Mouse (Mus musculus): Measurements from ENCODE around the gene Fpr1. TPM values are rescaled to one million over a fixed set of nuclear protein-coding genes. Genes with fewer than 3 reads are reported as not detected.
A peak's percentile ranks its signal among the peaks of the same experiment; 100 is the strongest.

Fpr1 gene
- polyA plus RNA-seq, 1 experiment from 2014 or later: 0.21 TPM

DNA sequence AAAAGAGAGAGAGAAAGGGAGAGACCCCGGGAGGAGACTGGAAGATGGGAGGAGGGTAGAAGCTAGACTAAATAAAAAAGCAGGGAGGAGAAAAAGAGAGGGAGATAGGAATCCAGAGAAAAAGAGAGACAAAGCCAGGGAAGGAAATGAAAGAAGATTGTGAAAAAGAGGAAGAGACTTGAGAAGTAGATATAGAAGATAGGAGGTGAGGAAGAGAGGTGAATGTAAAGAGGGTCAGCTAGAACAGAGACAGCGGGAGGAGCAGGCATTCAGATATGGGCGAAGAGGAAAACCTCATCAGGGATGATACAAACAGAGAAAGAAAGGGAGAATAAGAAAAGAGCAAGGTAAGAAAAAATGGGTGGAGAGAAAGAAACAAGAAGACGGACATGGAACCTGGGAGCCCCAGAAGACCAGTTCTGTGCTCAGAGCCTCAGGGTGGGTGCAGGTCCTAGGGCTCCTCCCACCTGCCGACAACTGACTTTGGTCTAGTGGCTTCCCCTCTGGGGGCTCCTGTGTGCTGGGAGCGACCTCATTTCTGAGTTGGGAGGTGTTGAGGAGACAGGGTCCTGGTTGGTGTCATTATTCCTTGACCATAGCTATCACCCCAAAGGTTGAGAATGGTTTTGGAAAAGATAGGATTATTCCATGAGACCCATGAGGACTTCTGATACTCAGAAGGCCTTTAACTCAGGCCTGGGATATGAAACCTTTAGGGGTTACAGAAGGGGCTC, 54.5 kb downstream of the Fpr1 start:
- ATAC-seq (replicated peaks; ENCODE audit: extremely low read depth, insufficient read depth, low FRiP score): no peak
- H3K4me1 ChIP-seq (ENCODE audit: control insufficient read depth, insufficient read depth, low read length): peaks cover 35% of the 10 kb centered on the region
- 6% methylated on average over 6 of the region's 6 CpGs for WGBS
- H3K9me3 ChIP-seq (replicated peaks; ENCODE audit: control insufficient read depth, low read length): no peaks in the 10 kb centered on the region
- H3K36me3 ChIP-seq (ENCODE audit: control insufficient read depth, insufficient read depth): peaks cover 10% of the 10 kb centered on the region
- peak overlapping the region; percentile 88 for H3K4me3 ChIP-seq (ENCODE audit: low read length)
- peak overlapping the region; percentile 82 for H3K4me2 ChIP-seq (ENCODE audit: low read depth, low read length)
- H3K9ac ChIP-seq (ENCODE audit: low read length): peak overlapping the region; percentile 95
- H3K27ac ChIP-seq (ENCODE audit: low read length): peak overlapping the region; percentile 99
- no peaks in the 10 kb centered on the region for H3K27me3 ChIP-seq (ENCODE audit: control insufficient read depth, insufficient read depth, low read length)

DNA sequence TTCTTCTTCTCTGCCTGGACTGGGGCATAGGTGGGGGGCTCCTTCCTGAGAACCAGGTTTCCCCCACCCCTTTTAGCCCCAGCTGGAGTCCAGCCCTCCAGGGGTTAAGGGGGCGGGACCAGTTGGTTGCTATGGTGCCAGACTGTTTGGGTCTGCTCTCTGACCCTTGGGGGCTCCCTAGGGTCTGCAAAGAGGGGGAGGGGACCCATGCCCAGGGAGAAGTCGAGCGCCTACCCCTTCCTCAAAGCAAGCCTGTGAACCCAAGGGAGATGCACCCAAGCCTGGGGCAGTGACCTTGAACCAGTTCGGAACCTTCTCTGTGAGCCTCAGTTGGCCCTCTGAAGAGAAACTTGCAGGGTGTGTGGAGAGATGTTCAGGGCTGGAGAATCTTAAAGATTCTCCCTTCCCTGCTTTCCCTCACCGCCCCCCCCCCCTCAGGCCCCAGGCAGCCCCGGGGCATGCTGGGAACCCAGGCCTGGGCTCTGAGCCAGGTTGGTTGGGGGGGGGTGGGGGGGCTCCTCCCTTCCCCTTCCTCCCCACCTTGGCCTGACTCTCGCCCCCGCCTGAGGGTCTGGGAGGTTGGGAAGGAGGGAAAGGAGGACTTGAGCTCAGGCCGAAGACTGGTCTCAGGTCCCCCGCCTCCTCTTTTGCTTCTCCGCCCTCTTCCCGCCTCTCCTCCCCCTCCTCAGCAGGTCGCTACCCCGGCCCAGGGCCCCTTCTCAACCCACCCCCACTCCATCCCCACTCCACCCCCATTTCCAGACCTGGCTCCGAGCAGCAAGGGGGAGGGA, 55.4 kb downstream of the Fpr1 start:
- peaks cover 7% of the 10 kb centered on the region; the same call in 1 of the 2 replicates for H3K36me3 ChIP-seq (ENCODE audit: control insufficient read depth, insufficient read depth)
- peak overlapping the region; percentile 88 for H3K4me3 ChIP-seq (ENCODE audit: low read length)
- peak; percentile 42 for ATAC-seq (replicated peaks; ENCODE audit: extremely low read depth, insufficient read depth, low FRiP score)
- no peaks in the 10 kb centered on the region for H3K9me3 ChIP-seq (replicated peaks; ENCODE audit: control insufficient read depth, low read length)
- peak overlapping the region; percentile 99 for H3K27ac ChIP-seq (ENCODE audit: low read length)
- peak overlapping the region; percentile 95 for H3K9ac ChIP-seq (ENCODE audit: low read length)
- peak overlapping the region; percentile 82 for H3K4me2 ChIP-seq (ENCODE audit: low read depth, low read length)
- WGBS: 3% methylated on average over 6 of the region's 15 CpGs
- peaks cover 27% of the 10 kb centered on the region for H3K4me1 ChIP-seq (ENCODE audit: control insufficient read depth, insufficient read depth, low read length)
- H3K27me3 ChIP-seq (ENCODE audit: control insufficient read depth, insufficient read depth, low read length): no peaks in the 10 kb centered on the region

DNA sequence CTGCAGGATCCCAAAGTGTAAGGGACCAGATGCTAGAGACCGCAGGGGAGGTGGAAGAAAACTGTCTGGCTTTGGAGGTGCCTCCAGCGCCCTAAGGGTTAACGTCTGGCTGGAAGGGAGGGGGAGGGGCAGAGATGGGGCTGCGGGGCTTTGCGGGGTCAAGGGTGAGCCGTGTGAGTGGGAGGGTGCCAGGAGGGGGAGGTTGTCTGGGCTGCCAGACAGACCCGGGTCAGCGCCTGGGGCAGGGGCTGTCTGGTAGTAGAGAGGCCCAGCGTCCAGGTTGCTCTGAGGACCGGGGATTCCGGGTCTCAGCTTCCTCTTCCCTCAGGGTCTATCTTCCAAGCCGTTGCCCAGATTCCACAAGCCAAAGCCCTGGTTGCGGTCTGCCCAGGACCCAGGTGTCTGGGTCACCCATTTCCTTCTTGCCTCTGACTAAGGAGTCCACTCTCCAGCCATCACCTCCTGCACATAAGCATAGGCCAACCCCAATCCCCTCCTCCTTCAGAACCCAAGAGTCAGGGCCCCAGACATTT, 56.0 kb downstream of the Fpr1 start:
- Histone ChIP-seq H3K4me1 (ENCODE audit: control insufficient read depth, insufficient read depth, low read length) (peaks cover 27% of the 10 kb centered on the region), H3K4me3 (ENCODE audit: low read length) (peak overlapping the region; percentile 88), H3K4me2 (ENCODE audit: low read depth, low read length) (peak overlapping the region; percentile 82), H3K36me3 (ENCODE audit: control insufficient read depth, insufficient read depth) (peaks cover 7% of the 10 kb centered on the region; the same call in 1 of the 2 replicates), H3K27me3 (ENCODE audit: control insufficient read depth, insufficient read depth, low read length) (no peaks in the 10 kb centered on the region), H3K9me3 (replicated peaks; ENCODE audit: control insufficient read depth, low read length) (no peaks in the 10 kb centered on the region), H3K27ac (ENCODE audit: low read length) (peak overlapping the region; percentile 99), H3K9ac (ENCODE audit: low read length) (peak overlapping the region; percentile 95)
- ATAC-seq (replicated peaks; ENCODE audit: extremely low read depth, insufficient read depth, low FRiP score): peak; percentile 35
- WGBS: under 1% methylated on average over 13 of the region's 13 CpGs

DNA sequence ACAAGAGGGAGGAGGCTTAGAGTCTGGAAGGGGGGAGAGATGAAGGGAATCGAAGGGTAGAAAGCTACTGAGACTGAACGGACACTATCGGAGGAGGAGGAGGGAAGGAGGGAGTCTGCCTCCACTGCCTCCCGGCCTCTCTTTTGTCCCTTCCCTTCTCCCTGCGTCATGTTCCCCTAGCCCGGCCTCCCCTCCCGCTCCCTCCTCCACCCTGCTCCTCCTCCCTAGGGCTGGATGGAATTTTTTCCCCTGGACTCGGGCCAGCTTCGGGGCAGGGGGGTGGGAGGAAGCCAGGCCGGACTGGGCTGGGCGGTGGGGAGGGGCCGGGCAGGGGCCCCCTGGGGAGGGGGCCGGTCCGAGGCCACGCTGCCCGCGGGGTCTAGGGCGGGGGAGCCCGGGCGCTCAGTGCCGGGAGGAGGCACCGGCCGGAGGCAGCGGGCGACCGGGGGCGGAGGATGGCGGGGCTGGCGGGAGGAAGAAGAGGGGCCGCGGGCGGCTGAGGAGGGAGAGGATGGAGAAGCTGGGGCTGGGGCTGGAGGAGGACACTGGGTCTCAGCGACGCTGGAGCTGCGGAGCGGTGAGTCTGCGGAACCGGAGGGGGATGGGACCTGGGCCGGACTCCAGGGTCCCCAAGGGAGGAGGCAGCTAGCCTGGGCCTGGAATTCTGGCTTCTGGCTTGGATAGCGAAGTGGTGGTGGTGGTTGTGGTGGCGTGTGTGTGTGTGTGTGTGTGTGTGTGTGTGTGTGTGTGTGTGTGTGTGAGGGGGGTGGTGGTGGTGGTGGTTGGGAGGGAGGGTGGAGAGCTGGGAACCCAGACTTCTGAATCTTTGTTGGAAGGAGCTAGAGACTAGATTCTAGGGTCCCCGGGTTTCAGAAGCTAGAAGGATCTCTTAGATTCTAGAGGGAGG, 56.7 kb downstream of the Fpr1 start, which contains the start of gene Spaca6:
Spaca6 (plus strand) TSS at position 408 of the 907 bp plus-strand sequence.
- peak within 1 kb of the TSS; percentile 95 for H3K9ac ChIP-seq (ENCODE audit: low read length)
- H3K4me1 ChIP-seq (ENCODE audit: control insufficient read depth, insufficient read depth, low read length): peaks cover 24% of the 10 kb centered on the region
- H3K36me3 ChIP-seq (ENCODE audit: control insufficient read depth, insufficient read depth): peaks cover 1% of the 10 kb centered on the region; the same call in 1 of the 2 replicates
- ATAC-seq (replicated peaks; ENCODE audit: extremely low read depth, insufficient read depth, low FRiP score): peak; percentile 84
- H3K4me2 ChIP-seq (ENCODE audit: low read depth, low read length): peak within 1 kb of the TSS; percentile 82
- peak within 1 kb of the TSS; percentile 99 for H3K27ac ChIP-seq (ENCODE audit: low read length)
- no peaks in the 10 kb centered on the region for H3K27me3 ChIP-seq (ENCODE audit: control insufficient read depth, insufficient read depth, low read length)
- peak within 1 kb of the TSS; percentile 88 for H3K4me3 ChIP-seq (ENCODE audit: low read length)
- H3K9me3 ChIP-seq (replicated peaks; ENCODE audit: control insufficient read depth, low read length): no peaks in the 10 kb centered on the region
- WGBS: 1% methylated on average over 38 of the region's 42 CpGs

MicroRNAs within 50 kb of the gene (microRNA counts, 519-probe panel; counts per million panel counts)
- microRNA mmu-let-7e (4,132 counts per million, percentile 95 among the panel's probes with 10 or more counts), microRNA mmu-miR-125a-3p (2,852 counts per million, percentile 73 among the panel's probes with 10 or more counts), microRNA mmu-miR-125a-5p (4,359 counts per million, percentile 98 among the panel's probes with 10 or more counts), microRNA mmu-miR-99b (3,605 counts per million, percentile 90 among the panel's probes with 10 or more counts)

Small RNAs within 50 kb of the gene (microRNA-seq; reads per million reads assigned to microRNA genes)
- not detected for gene Gm25927
- gene Mir125a: 3,551 reads per million, percentile 91 among the genes with 10 or more reads in this experiment
- gene Mir99b: 21,703 reads per million, percentile 97 among the genes with 10 or more reads in this experiment
- not detected for gene Mirlet7e

Other genes with a start within 250 kb of the Fpr1 start
- gene Vmn2r90, start 180.2 kb downstream of the Fpr1 start, polyA plus RNA-seq (2015; fragmentation: Nextera tagmentation; extraction: Ambion mirVana): not detected in 2 replicates
- gene Spaca6, start 56.8 kb downstream of the Fpr1 start, polyA plus RNA-seq (2015; fragmentation: Nextera tagmentation; extraction: Ambion mirVana): 17.4 and 23.6 TPM in 2 replicates
- 0.98 and 1.2 TPM in 2 replicates for gene Has1, start 28.7 kb downstream of the Fpr1 start, polyA plus RNA-seq (2015; fragmentation: Nextera tagmentation; extraction: Ambion mirVana)
- gene Fpr2, start 3.9 kb upstream of the Fpr1 start, polyA plus RNA-seq (2015; fragmentation: Nextera tagmentation; extraction: Ambion mirVana): 0.21 and 0.33 TPM in 2 replicates
- not detected in 2 replicates for gene Fpr3, start 3.9 kb upstream of the Fpr1 start, polyA plus RNA-seq (2015; fragmentation: Nextera tagmentation; extraction: Ambion mirVana)
- not detected in 2 replicates for gene Fpr-rs4, start 137.8 kb upstream of the Fpr1 start, polyA plus RNA-seq (2015; fragmentation: Nextera tagmentation; extraction: Ambion mirVana)
- gene Vmn2r124, start 165.5 kb upstream of the Fpr1 start, polyA plus RNA-seq (2015; fragmentation: Nextera tagmentation; extraction: Ambion mirVana): not detected in 2 replicates
- not detected in 2 replicates for gene Vmn2r91, start 201.1 kb upstream of the Fpr1 start, polyA plus RNA-seq (2015; fragmentation: Nextera tagmentation; extraction: Ambion mirVana)